Mouse (Mus musculus): Measurements from ENCODE around the gene Lrp8.

DNA sequence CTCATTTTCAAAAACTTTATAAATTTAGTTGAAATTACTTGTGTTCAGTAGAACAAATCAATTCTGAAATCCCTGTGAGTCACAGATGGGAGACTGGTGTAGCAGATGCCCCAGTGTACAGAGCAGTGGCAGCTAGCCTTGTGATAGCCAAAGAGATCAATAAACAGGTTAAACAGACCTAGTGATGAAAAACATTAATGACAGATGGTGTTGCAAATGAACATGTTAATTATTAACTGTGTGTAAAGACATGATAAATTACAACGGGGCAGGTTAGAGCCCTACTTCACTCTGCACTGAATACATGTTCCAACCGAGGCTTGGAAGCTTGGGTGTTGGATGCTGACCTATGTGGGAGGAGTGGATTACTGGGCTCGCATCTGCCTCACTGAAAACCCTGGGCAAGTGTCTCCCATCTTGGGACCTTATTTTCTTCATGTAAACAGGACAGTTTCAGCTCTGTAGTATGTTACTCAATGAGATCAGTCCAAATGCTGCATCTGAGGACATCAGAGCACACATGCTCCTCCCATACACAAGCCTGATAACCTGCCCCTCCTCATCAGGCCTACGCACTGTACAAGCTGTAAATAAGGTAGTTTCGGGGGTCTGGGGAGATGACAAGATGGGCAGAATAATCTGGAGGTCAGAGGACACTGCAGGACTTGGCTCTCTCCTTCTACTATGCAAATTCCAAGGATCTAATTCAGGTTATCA lies 97.3 kb downstream of the Lrp8 start:
- TF ChIP-seq CTCF (IDR thresholded peaks at IDR 0.05; ENCODE audit: extremely low read depth, insufficient read length, insufficient replicate concordance, low read depth, low read length) = no peak
- TF ChIP-seq POLR2A (IDR thresholded peaks at IDR 0.05; ENCODE audit: low read depth, low read length) = no peak
